Mouse (Mus musculus): ENCODE data around the gene Aadacl4. TPM values are rescaled to one million over a fixed set of nuclear protein-coding genes. Genes with fewer than 3 reads are reported as not detected.

Gene Aadacl4
- not detected in 2 replicates for total RNA-seq (2015)
- not detected in 2 replicates for total RNA-seq (2017)

- ATAC-seq (ENCODE audit: poor library complexity, severe bottlenecking), result no peak
Observed at GRCm38 (mm10) chr4:144613407-144613806, at the start of gene Aadacl4. Gene Aadacl4 (plus strand): TSS chr4:144613707.

- ATAC-seq (ENCODE audit: poor library complexity, severe bottlenecking), result no peak
Observed at GRCm38 (mm10) chr4:144565034-144565433, 48.5 kb upstream of the Aadacl4 start, which contains the start of gene Gm13124. Gene Gm13124 (minus strand): TSS chr4:144565134.

DNA sequence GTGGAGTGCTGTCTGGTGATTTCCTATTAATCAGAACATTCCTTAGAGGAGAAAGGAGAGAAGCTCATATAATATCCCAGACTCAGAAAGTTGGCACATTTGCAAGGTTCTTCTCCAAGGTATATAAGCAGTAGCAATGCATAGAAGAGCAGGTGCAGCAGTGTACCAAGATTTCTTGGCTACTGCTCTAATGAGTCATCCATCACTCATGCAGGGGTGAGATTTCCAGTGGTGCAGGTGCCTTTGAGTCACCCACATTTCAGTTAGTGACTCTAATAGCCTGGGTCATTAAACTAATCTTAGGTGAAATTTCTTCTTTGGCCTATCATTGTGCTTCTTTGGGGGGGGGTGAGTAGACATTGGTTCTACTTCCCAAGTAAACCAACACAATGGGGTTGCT lies 45.8 kb upstream of the Aadacl4 start:
- ATAC-seq (ENCODE audit: poor library complexity, severe bottlenecking), result no peak

DNA sequence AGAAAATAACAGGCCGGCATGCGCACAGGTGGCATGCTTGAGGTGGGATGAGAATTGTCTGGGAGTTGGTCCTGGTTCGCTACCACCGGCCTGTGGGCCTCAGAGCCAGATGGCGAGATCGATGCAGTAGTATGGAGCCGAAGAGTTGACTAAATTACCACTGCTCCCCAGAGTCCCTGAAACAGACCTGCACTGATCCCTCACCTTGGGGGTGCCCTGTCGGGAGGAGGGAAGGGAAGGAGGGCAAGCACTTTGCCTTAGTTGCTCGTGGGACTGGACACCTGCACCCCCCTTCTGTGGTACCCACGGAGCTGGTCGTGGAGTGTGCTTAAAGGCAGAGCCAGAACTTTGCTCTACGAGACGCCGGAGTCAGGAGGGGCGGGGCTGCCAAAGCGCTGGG lies 27.3 kb upstream of the Aadacl4 start:
- peak; percentile 57 for ATAC-seq (ENCODE audit: poor library complexity, severe bottlenecking)

GRCm38 (mm10) chr4:144592790-144593189 lies 20.7 kb upstream of the Aadacl4 start:
- no peak for ATAC-seq (ENCODE audit: poor library complexity, severe bottlenecking)

DNA sequence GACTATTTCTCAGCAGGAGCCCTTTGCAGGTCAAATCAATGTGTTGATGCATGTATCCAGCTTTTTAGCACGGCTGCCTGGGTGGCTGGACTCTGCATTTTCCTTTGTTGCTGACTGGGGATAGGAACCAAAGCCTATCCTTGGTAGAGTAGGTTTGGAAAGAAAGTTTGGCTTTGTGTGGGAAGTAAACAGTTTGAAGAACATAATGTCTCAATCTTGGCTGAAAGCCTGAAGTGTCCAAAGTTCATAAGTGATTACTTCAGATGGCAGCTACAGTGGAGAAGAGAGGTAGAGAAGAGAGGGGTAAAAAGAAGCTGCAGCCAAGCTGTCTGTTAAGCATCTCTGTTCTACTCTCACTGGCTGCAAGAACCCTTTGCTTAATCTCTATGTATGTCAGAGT lies 1.1 kb downstream of the Aadacl4 start:
- ATAC-seq (ENCODE audit: poor library complexity, severe bottlenecking), result no peak

GRCm38 (mm10) chr4:144638263-144638662 lies 24.8 kb downstream of the Aadacl4 start:
- ATAC-seq (ENCODE audit: poor library complexity, severe bottlenecking), result no peak

Other genes with a start within 250 kb of the Aadacl4 start
- gene Pramef20, start 235.8 kb upstream of the Aadacl4 start, total RNA-seq (2015), result not detected in 2 replicates
- not detected in 2 replicates for gene Pramef20, start 235.8 kb upstream of the Aadacl4 start, total RNA-seq (2017)
- gene Pramef12, start 205.2 kb upstream of the Aadacl4 start, total RNA-seq (2015), result not detected in 2 replicates
- gene Pramef12, start 205.2 kb upstream of the Aadacl4 start, total RNA-seq (2017), result not detected in 2 replicates
- not detected in 2 replicates for gene 1700012P22Rik, start 174.9 kb upstream of the Aadacl4 start, total RNA-seq (2015)
- not detected in 2 replicates for gene 1700012P22Rik, start 174.9 kb upstream of the Aadacl4 start, total RNA-seq (2017)
- gene Gm9944, start 160.4 kb upstream of the Aadacl4 start, total RNA-seq (2015), result not detected in 2 replicates
- not detected in 2 replicates for gene Gm9944, start 160.4 kb upstream of the Aadacl4 start, total RNA-seq (2017)
- not detected in 2 replicates for gene Aadacl3, start 150.0 kb upstream of the Aadacl4 start, total RNA-seq (2015)
- gene Aadacl3, start 150.0 kb upstream of the Aadacl4 start, total RNA-seq (2017), result not detected in 2 replicates
- not detected in 2 replicates for gene 9430007A20Rik, start 93.9 kb upstream of the Aadacl4 start, total RNA-seq (2015)
- not detected in 2 replicates for gene 9430007A20Rik, start 93.9 kb upstream of the Aadacl4 start, total RNA-seq (2017)
- not detected in 2 replicates for gene Gm13124, start 48.6 kb upstream of the Aadacl4 start, total RNA-seq (2015)
- gene Gm13124, start 48.6 kb upstream of the Aadacl4 start, total RNA-seq (2017), result not detected in 2 replicates
- gene Gm436, start 72.7 kb downstream of the Aadacl4 start, total RNA-seq (2015), result not detected in 2 replicates
- gene Gm436, start 72.7 kb downstream of the Aadacl4 start, total RNA-seq (2017), result not detected in 2 replicates
- gene Gm13178, start 107.7 kb downstream of the Aadacl4 start, total RNA-seq (2015), result not detected in 2 replicates
- not detected in 2 replicates for gene Gm13178, start 107.7 kb downstream of the Aadacl4 start, total RNA-seq (2017)
- gene Gm438, start 172.9 kb downstream of the Aadacl4 start, total RNA-seq (2015), result not detected in 2 replicates
- gene Gm438, start 172.9 kb downstream of the Aadacl4 start, total RNA-seq (2017), result not detected in 2 replicates

All from megakaryocyte, adult 5-6 weeks (primary cell).